Mouse (Mus musculus) G1E (cell line): Measurements from ENCODE around the gene Akr1c13. TPM values are rescaled to one million over a fixed set of nuclear protein-coding genes. Genes with fewer than 3 reads are reported as not detected.
A peak's percentile ranks its signal among the peaks of the same experiment; 100 is the strongest.

ENCODE experiments used
- ATAC-seq: 2 replicates; pipeline ENCODE4 v1.8.0; 2016; ENCODE audit warnings: mild to moderate bottlenecking; ENCODE audit not compliant: insufficient number of reproducible peaks, poor library complexity, low FRiP score, severe bottlenecking; ENCODE audit errors: extremely low read depth
- DNase-seq: peaks from one replicate; pipeline ENCODE4 v3.0.0; 2012; ENCODE audit warnings: low spot score
- H3K27me3 ChIP-seq: 2 replicates; pipeline ENCODE4 v1.6.1; 2012; ENCODE audit warnings: mild to moderate bottlenecking, low read length, inconsistent platforms; ENCODE audit not compliant: insufficient read depth
- H3K36me3 ChIP-seq: replicated peaks from 2 replicates; pipeline ENCODE3; 2012; ENCODE audit warnings: mild to moderate bottlenecking, inconsistent platforms
- H3K4me1 ChIP-seq: 2 replicates; pipeline ENCODE4 v1.6.1; 2012; ENCODE audit warnings: low read depth, low read length, inconsistent platforms, mixed read lengths; ENCODE audit not compliant: insufficient read depth
- H3K4me3 ChIP-seq: 2 replicates; pipeline ENCODE4 v1.5.1; 2012; ENCODE audit warnings: low read depth, mild to moderate bottlenecking, inconsistent platforms, low read length, moderate library complexity, mixed read lengths
- H3K9me3 ChIP-seq: replicated peaks from 2 replicates; pipeline ENCODE4 v1.6.1; 2012; ENCODE audit warnings: inconsistent platforms
- CTCF ChIP-seq: IDR thresholded peaks from 2 replicates; pipeline ENCODE4 v1.5.1; 2012; ENCODE audit warnings: low read depth, low read length, inconsistent platforms, mixed read lengths
- GATA1 ChIP-seq: IDR thresholded peaks from 2 replicates; pipeline ENCODE4 v1.6.1; 2012; ENCODE audit warnings: borderline replicate concordance, low read length, inconsistent platforms, mixed read lengths
- GATA2 ChIP-seq: IDR thresholded peaks from 2 replicates; pipeline ENCODE4 v1.6.1; 2012; ENCODE audit warnings: low read depth, low read length, inconsistent platforms, borderline replicate concordance
- POLR2AphosphoS5 ChIP-seq: IDR thresholded peaks from 2 replicates; pipeline ENCODE4 v1.6.1; 2012; ENCODE audit warnings: low read depth, low read length, inconsistent platforms; ENCODE audit not compliant: insufficient replicate concordance
- TAL1 ChIP-seq: conservative IDR thresholded peaks from 2 replicates; pipeline ENCODE4 v1.6.1; 2012; ENCODE audit warnings: low read depth, low read length, inconsistent platforms, mixed read lengths
- polyA plus RNA-seq: library from polyadenylated mRNA; stranded (reverse); fragments of >175 nt; gene quantifications from 2 replicates; pipeline ENCODE4 v1.2.3, GENCODE M21; 2012
- total RNA-seq, 2 experiments: library from RNA; stranded (forward) in 1 of 2; stranded (reverse) in 1 of 2; fragments of 200-1000 nt in 1 of 2; fragments of >200 nt in 1 of 2; fragmentation: Nextera tagmentation in 1 of 2; gene quantifications; 2 replicates each; pipeline ENCODE4 v1.2.3; 2014 to 2017

The Akr1c13 gene
- total RNA-seq (2014; fragmentation: Nextera tagmentation) = 76.4 and 99.4 TPM in 2 replicates
- 350 and 361 TPM in 2 replicates for total RNA-seq (2017)
- polyA plus RNA-seq = 5.9 and 6.1 TPM in 2 replicates

DNA sequence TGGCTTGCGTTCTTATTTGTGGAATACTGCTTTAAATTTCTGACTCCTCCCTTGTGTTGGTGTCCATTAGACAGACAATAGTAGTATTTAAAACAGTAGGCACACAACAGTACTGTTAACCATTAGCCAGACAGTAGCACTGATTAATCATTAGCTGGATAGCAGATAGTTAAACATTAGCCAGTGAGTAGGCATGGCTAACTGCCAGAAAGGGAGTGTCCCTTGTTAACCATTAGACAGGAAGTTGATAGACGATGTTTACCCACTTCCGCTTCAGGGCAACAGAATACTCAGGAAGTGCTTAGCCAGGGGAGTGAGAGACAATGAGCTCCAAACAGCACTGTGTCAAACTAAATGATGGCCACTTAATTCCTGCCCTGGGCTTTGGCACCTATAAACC lies at the start of gene Akr1c13:
TSS of gene Akr1c13 (plus strand) at position 247 of the 400 bp plus-strand sequence.
- peaks cover 44% of the 10 kb centered on the region for H3K4me1 ChIP-seq
- DNase-seq = no peak
- H3K36me3 ChIP-seq = peaks cover 6% of the 10 kb centered on the region
- ATAC-seq = peak; percentile 93
- H3K4me3 ChIP-seq = peak within 1 kb of the TSS; percentile 69
- H3K9me3 ChIP-seq = no peaks in the 10 kb centered on the region
- no peaks in the 10 kb centered on the region for H3K27me3 ChIP-seq
- no peak for TF ChIP-seq TAL1
- no peak for TF ChIP-seq POLR2AphosphoS5
- no peak for TF ChIP-seq GATA1
- no peak for TF ChIP-seq CTCF
- no peak for TF ChIP-seq GATA2

DNA sequence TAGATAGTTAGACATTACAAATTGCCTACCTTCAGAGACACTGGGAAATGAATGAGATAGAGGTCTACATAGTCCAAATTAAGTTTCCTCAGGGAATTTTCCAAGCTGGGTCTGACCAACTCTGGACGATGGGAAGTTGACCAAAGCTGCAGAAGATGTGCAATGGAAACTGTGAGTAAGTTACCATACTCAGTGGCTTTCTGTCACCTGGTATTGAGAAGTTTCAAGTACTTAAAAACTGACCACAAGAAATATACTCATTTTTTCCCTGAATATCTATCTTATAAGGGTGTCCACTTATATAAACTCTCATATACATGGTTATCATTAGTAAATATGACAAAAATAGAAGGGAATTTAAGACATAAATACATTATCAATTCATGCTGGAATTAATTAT lies 46.7 kb upstream of the Akr1c13 start:
- Histone ChIP-seq H3K27me3 (0 out of 2 replicates have a peak, but pooled peaks cover 5% of the 10 kb centered on the region), H3K4me1 (no peaks in the 10 kb centered on the region), H3K36me3 (no peaks in the 10 kb centered on the region), H3K9me3 (no peaks in the 10 kb centered on the region), H3K4me3 (no peak overlapping the region)
- no peak for DNase-seq
- no peak for TF ChIP-seq GATA1
- TF ChIP-seq POLR2AphosphoS5 = no peak
- TF ChIP-seq GATA2 = no peak
- TF ChIP-seq TAL1 = no peak
- no peak for TF ChIP-seq CTCF
- no peak for ATAC-seq

DNA sequence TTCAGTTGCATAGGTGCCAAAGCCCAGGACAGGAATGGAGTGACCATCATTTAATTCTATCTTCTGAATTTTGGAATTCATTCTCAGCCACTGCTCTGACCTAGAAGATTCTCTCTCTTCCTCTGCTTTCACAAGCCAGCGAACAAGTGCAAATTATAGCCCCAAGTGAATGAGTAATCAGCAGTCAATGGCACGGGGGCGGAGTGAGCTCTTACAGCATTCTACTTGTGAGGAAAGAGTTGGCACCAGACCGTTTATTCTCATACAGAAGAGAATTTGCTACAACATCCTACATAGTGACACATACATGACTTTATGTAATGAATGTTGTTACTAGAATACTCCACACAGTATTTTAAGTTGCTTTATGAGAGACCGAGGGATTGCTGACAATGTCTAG lies 40.4 kb upstream of the Akr1c13 start, which contains the start of gene Akr1c18:
TSS of gene Akr1c18 (minus strand) at position 137 of the 400 bp plus-strand sequence.
- ATAC-seq = no peak
- Histone ChIP-seq H3K4me3 (no peak within 1 kb of the TSS), H3K9me3 (no peaks in the 10 kb centered on the region), H3K27me3 (no peaks in the 10 kb centered on the region), H3K36me3 (no peaks in the 10 kb centered on the region), H3K4me1 (no peaks in the 10 kb centered on the region)
- TF ChIP-seq POLR2AphosphoS5 = no peak
- no peak for TF ChIP-seq GATA1
- TF ChIP-seq GATA2 = no peak
- TF ChIP-seq TAL1 = no peak
- TF ChIP-seq CTCF = no peak
- no peak for DNase-seq

DNA sequence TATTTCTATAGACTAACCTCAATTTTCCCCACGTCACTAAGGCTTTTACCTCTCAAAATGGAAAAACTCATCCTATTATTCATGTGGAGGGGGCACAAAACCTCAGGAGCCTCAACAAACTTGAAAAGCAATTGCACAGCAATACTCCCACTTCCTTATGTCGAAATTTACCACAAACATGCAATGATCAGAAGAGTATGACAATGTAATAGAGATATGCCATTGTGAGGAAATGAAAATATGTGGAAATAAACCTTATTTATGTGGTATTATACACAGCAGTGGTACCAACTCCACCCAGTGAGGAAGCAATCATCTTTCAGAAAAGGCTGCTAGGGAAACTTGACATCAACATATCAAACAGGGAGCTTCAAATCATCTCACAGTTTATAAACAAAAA lies 38.0 kb upstream of the Akr1c13 start:
- DNase-seq = no peak
- H3K36me3 ChIP-seq = no peaks in the 10 kb centered on the region
- ATAC-seq = no peak
- H3K4me3 ChIP-seq = no peak overlapping the region
- no peaks in the 10 kb centered on the region for H3K9me3 ChIP-seq
- no peaks in the 10 kb centered on the region; the same call in 1 of the 2 replicates for H3K4me1 ChIP-seq
- TF ChIP-seq GATA1 (no peak), CTCF (no peak), GATA2 (no peak), POLR2AphosphoS5 (no peak), TAL1 (no peak)
- H3K27me3 ChIP-seq = no peaks in the 10 kb centered on the region

DNA sequence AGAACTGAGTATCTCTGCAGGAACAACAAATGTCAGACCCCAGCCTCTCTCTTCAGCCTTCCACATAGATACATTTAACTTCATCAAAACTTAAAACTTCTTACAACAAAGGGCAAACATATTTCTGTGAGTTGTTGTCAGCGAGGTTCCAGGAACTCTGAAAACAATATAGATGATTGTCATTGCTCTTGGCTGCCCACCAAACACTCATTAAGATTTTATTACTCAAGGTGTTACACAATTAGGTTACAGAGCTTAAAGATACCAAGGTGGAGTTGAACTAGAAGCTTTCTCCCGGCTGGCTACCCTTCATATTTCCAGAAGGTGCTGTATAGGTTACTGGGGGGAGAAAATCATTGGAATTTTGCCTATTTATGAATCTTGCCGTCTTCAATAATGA lies 37.4 kb upstream of the Akr1c13 start:
- no peaks in the 10 kb centered on the region; the same call in 1 of the 2 replicates for H3K4me1 ChIP-seq
- ATAC-seq = no peak

GRCm38 (mm10) chr13:4155286-4155685 lies 35.7 kb upstream of the Akr1c13 start:
- no peak for ATAC-seq
- H3K36me3 ChIP-seq = no peaks in the 10 kb centered on the region
- H3K27me3 ChIP-seq = no peaks in the 10 kb centered on the region
- H3K9me3 ChIP-seq = no peaks in the 10 kb centered on the region
- H3K4me1 ChIP-seq = no peaks in the 10 kb centered on the region; the same call in 1 of the 2 replicates
- no peak overlapping the region for H3K4me3 ChIP-seq
- no peak for DNase-seq
- TF ChIP-seq TAL1 (no peak), CTCF (no peak), GATA1 (no peak), POLR2AphosphoS5 (no peak), GATA2 (no peak)

More for the DNA sequence above, 37.4 kb upstream of the Akr1c13 start:
- TF ChIP-seq GATA1 (no peak), TAL1 (no peak), POLR2AphosphoS5 (no peak), CTCF (no peak), GATA2 (no peak)
- Histone ChIP-seq H3K9me3 (no peaks in the 10 kb centered on the region), H3K36me3 (no peaks in the 10 kb centered on the region), H3K27me3 (no peaks in the 10 kb centered on the region), H3K4me3 (no peak overlapping the region)
- DNase-seq = no peak
